28 mouse cellular contexts compared by ENCODE assay signal in genomic region chr17:5924238-5924637, GRCm38 (mm10). TPM values are rescaled to one million over a fixed set of nuclear protein-coding genes. Genes with fewer than 3 reads are reported as not detected.
A peak's percentile ranks its signal among the peaks of the same experiment; 100 is the strongest.
DNase-seq lines count a peak whose midpoint lies in the region; ATAC-seq lines count a peak whose summit lies in the region.
"Had no signal": no experiment of that assay in that cellular context is flagged by ENCODE, and none has a peak within 500 bp of the region (broad histone marks: within the 10 kb centered on the region; RNA-seq: fewer than 3 reads in every experiment).

No protein-coding gene starts in this region.

- H3K9me3 ChIP-seq in forebrain, embryonic 14.5 days (replicated peaks; ENCODE audit: control insufficient read depth, low read length): no peaks in the 10 kb centered on the region
- no peaks in the 10 kb centered on the region for H3K9me3 ChIP-seq in forebrain, embryonic 12.5 days
- H3K9me3 ChIP-seq in hindbrain, embryonic 14.5 days (ENCODE audit: control insufficient read depth, low read length): no peaks in the 10 kb centered on the region
- H3K9me3 ChIP-seq: hindbrain, embryonic 12.5 days; midbrain, embryonic 13.5 days; neural tube, embryonic 13.5 days; stomach, embryonic 15.5 days had no signal

- ATAC-seq in forebrain, embryonic 14.5 days: peak; percentile 48; the same call in 1 of the 2 replicates
- no peak for ATAC-seq in forebrain, embryonic 12.5 days (ENCODE audit: low FRiP score)
- ATAC-seq in hindbrain, embryonic 14.5 days (ENCODE audit: low FRiP score): no peak
- ATAC-seq: intestine, embryonic 16.5 days; Patski had no signal

- no peak overlapping the region for H3K4me3 ChIP-seq in forebrain, embryonic 14.5 days (ENCODE audit: low read depth, low read length)
- H3K4me3 ChIP-seq in forebrain, embryonic 12.5 days (replicated peaks): no peak overlapping the region
- H3K4me3 ChIP-seq in hindbrain, embryonic 14.5 days (replicated peaks; ENCODE audit: low read length): no peak overlapping the region
- H3K4me3 ChIP-seq: hindbrain, embryonic 12.5 days; midbrain, embryonic 13.5 days; neural tube, embryonic 13.5 days; stomach, embryonic 15.5 days had no signal

- H3K27ac ChIP-seq in forebrain, embryonic 14.5 days (ENCODE audit: low read depth, low read length): no peak overlapping the region
- H3K27ac ChIP-seq in forebrain, embryonic 12.5 days: no peak overlapping the region
- no peak overlapping the region for H3K27ac ChIP-seq in hindbrain, embryonic 14.5 days
- H3K27ac ChIP-seq: hindbrain, embryonic 12.5 days; kidney, postnatal 0 days; liver, embryonic 14.5 days; macrophage; midbrain, embryonic 13.5 days; neural tube, embryonic 13.5 days; stomach, embryonic 15.5 days had no signal

- DNase-seq in forebrain, embryonic 14.5 days (ENCODE audit: low spot score): peak; percentile 68
- DNase-seq in left cerebral cortex, postnatal 14 days (ENCODE audit: low spot score in 2 of 2): peak; percentile 57 to 71
- no peak for DNase-seq in left cerebral cortex, adult 8-10 months (ENCODE audit: low spot score in 2 of 2)
- DNase-seq in brain, adult 2 months (ENCODE audit: low read depth, low spot score): peak; percentile 65
- DNase-seq in frontal cortex, postnatal 36 days (ENCODE audit: low spot score in 2 of 2): peak; percentile 38 to 63
- no peak for DNase-seq in hindbrain, embryonic 14.5 days (ENCODE audit: low spot score)
- DNase-seq: adrenal gland, postnatal 25 days; cerebellum, adult 2 months; cerebellum, postnatal 36 days; gastrocnemius, postnatal 36 days; heart, adult 18-20 months; heart, postnatal 36 days; kidney, adult 8-10 months; kidney, postnatal 4 days; liver; lung, adult 2 months; lung, postnatal 10 days had no signal

- H3K4me1 ChIP-seq in forebrain, embryonic 14.5 days (ENCODE audit: control insufficient read depth, insufficient read depth, low read length): no peaks in the 10 kb centered on the region
- peaks cover 2% of the 10 kb centered on the region; the same call in 1 of the 2 replicates for H3K4me1 ChIP-seq in forebrain, embryonic 12.5 days
- H3K4me1 ChIP-seq in hindbrain, embryonic 14.5 days (replicated peaks; ENCODE audit: control insufficient read depth, insufficient read depth, low read length): no peaks in the 10 kb centered on the region
- H3K4me1 ChIP-seq: hindbrain, embryonic 12.5 days; midbrain, embryonic 13.5 days; neural tube, embryonic 13.5 days; stomach, embryonic 15.5 days had no signal

- H3K4me2 ChIP-seq in forebrain, embryonic 14.5 days (ENCODE audit: low read length): no peak overlapping the region
- no peak overlapping the region for H3K4me2 ChIP-seq in forebrain, embryonic 12.5 days
- no peak overlapping the region for H3K4me2 ChIP-seq in hindbrain, embryonic 14.5 days (replicated peaks)
- H3K4me2 ChIP-seq: heart, embryonic 11.5 days; hindbrain, embryonic 12.5 days; midbrain, embryonic 13.5 days; neural tube, embryonic 13.5 days; stomach, embryonic 15.5 days had no signal

- no peak overlapping the region for H3K9ac ChIP-seq in forebrain, embryonic 14.5 days (ENCODE audit: low read length)
- H3K9ac ChIP-seq in forebrain, embryonic 12.5 days: no peak overlapping the region
- H3K9ac ChIP-seq in hindbrain, embryonic 14.5 days: no peak overlapping the region
- H3K9ac ChIP-seq: hindbrain, embryonic 12.5 days; liver, embryonic 14.5 days; midbrain, embryonic 13.5 days; neural tube, embryonic 13.5 days; stomach, embryonic 15.5 days had no signal

- intact Hi-C loops in left cerebral cortex, postnatal 14 days (cut with DNase I): no loop called here

- WGBS in forebrain, embryonic 14.5 days: 49% methylated on average over 8 of the region's 8 CpGs
- WGBS in forebrain, embryonic 12.5 days: 63% methylated on average over 8 of the region's 8 CpGs
- 66% methylated on average over 8 of the region's 8 CpGs for WGBS in hindbrain, embryonic 14.5 days

- H3K36me3 ChIP-seq in forebrain, embryonic 14.5 days (ENCODE audit: control insufficient read depth, insufficient read depth, low read length): peaks cover 13% of the 10 kb centered on the region; the same call in 1 of the 2 replicates
- H3K36me3 ChIP-seq in forebrain, embryonic 12.5 days (replicated peaks): peaks cover 17% of the 10 kb centered on the region; the same call in 1 of the 2 replicates
- H3K36me3 ChIP-seq in hindbrain, embryonic 14.5 days (replicated peaks; ENCODE audit: control insufficient read depth, insufficient read depth): peaks cover 7% of the 10 kb centered on the region

- no peaks in the 10 kb centered on the region for H3K27me3 ChIP-seq in forebrain, embryonic 14.5 days (replicated peaks; ENCODE audit: control insufficient read depth, insufficient read depth, low read length)
- H3K27me3 ChIP-seq in forebrain, embryonic 12.5 days: no peaks in the 10 kb centered on the region
- no peaks in the 10 kb centered on the region for H3K27me3 ChIP-seq in hindbrain, embryonic 14.5 days (ENCODE audit: control insufficient read depth, insufficient read depth, low read length)
- H3K27me3 ChIP-seq: hindbrain, embryonic 12.5 days; midbrain, embryonic 13.5 days; neural tube, embryonic 13.5 days; Patski; stomach, embryonic 15.5 days had no signal

RNA-seq across cellular contexts. Expression of gene Synj2, which starts 16.8 kb away (rescaled TPM):
- polyA plus RNA-seq in forebrain, embryonic 14.5 days (2014; fragmentation: Nextera tagmentation; extraction: Ambion mirVana): 0.72 and 0.90 TPM in 2 replicates
- polyA plus RNA-seq in forebrain, embryonic 12.5 days (2016; fragmentation: Nextera tagmentation; extraction: Ambion mirVana): 0.96 and 1.1 TPM in 2 replicates
- 10 to 100 TPM; 60.1 to 64.4 TPM for total RNA-seq in left cerebral cortex, postnatal 14 days (2021)
- 10 to 100 TPM; 71.7 to 93.5 (median 80.3) TPM for total RNA-seq in left cerebral cortex, adult 8-10 months (2022)
- 1.3 and 1.9 TPM in 2 replicates for polyA plus RNA-seq in hindbrain, embryonic 14.5 days (2014; fragmentation: Nextera tagmentation; extraction: Ambion mirVana)

Comparison
In these comparisons a context has a peak if more than half of its experiments do, and no peak if none do; other contexts are left out.
1. DNase-seq: peak in forebrain, embryonic 14.5 days (single experiment), left cerebral cortex, postnatal 14 days (2 of 2), brain, adult 2 months (single experiment) and frontal cortex, postnatal 36 days (2 of 2); none in left cerebral cortex, adult 8-10 months (0 of 2) and hindbrain, embryonic 14.5 days (single experiment).